In the genomic region with DNA sequence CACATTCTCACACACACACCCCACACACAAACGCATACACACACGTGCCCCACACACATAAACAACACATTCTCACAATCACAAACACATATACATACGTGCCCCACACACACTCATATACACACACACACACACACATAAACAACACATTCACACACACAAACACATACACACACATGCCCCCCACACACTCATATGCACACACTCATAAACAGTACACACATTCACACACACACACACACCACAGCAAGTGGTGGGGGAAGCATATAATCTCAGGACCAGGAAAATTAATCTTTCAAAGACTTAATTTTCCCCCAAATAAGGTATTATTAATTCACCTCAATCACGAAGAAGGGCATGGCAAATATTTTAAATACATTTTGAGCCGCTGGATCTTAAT, we compare ENCODE assay signal across 13 mouse cellular contexts. TPM values are rescaled to one million over a fixed set of nuclear protein-coding genes. Genes with fewer than 3 reads are reported as not detected.
DNase-seq lines count a peak whose midpoint lies in the region; ATAC-seq lines count a peak whose summit lies in the region.
"Had no signal": no experiment of that assay in that cellular context is flagged by ENCODE, and none has a peak within 500 bp of the region (broad histone marks: within the 10 kb centered on the region; RNA-seq: fewer than 3 reads in every experiment).

No protein-coding gene starts in this region.

- H3K9me3 ChIP-seq in kidney, embryonic 15.5 days (replicated peaks) = no peaks in the 10 kb centered on the region
- H3K9me3 ChIP-seq in embryonic facial prominence, embryonic 15.5 days (replicated peaks) = no peaks in the 10 kb centered on the region
- no peaks in the 10 kb centered on the region for H3K9me3 ChIP-seq in hindbrain, embryonic 15.5 days
- no peaks in the 10 kb centered on the region for H3K9me3 ChIP-seq in neural tube, embryonic 12.5 days

- DNase-seq in kidney, adult 8-10 months = no peak
- no peak for DNase-seq in thymus, postnatal 25 days
- no peak for DNase-seq in gastrocnemius, adult 8-10 months (ENCODE audit: low spot score in 2 of 2)

- no peak for ATAC-seq in kidney, embryonic 15.5 days (replicated peaks; ENCODE audit: low FRiP score)
- no peak for ATAC-seq in embryonic facial prominence, embryonic 15.5 days (ENCODE audit: insufficient number of reproducible peaks, low FRiP score, low TSS enrichment, low read depth)
- ATAC-seq in hindbrain, embryonic 15.5 days (ENCODE audit: low FRiP score, low read depth) = no peak
- ATAC-seq in neural tube, embryonic 12.5 days (ENCODE audit: low FRiP score, low read depth) = peak; percentile 65; the same call in 1 of the 2 replicates

- H3K4me3 ChIP-seq in kidney, embryonic 15.5 days (replicated peaks) = peak overlapping the region; percentile 44; the same call in 1 of the 2 replicates
- H3K4me3 ChIP-seq in embryonic facial prominence, embryonic 15.5 days (replicated peaks) = no peak overlapping the region
- H3K4me3 ChIP-seq in hindbrain, embryonic 15.5 days = peak overlapping the region; percentile 40
- H3K4me3 ChIP-seq in neural tube, embryonic 12.5 days = no peak overlapping the region

- 74% methylated on average over 5 of the region's 5 CpGs for WGBS in kidney, embryonic 15.5 days
- 59% methylated on average over 5 of the region's 5 CpGs for WGBS in embryonic facial prominence, embryonic 15.5 days
- 73% methylated on average over 5 of the region's 5 CpGs for WGBS in hindbrain, embryonic 15.5 days
- 80% methylated on average over 5 of the region's 5 CpGs for WGBS in neural tube, embryonic 12.5 days

- peak overlapping the region; percentile 55 for H3K4me2 ChIP-seq in kidney, embryonic 15.5 days
- peak overlapping the region; percentile 40 for H3K4me2 ChIP-seq in embryonic facial prominence, embryonic 15.5 days (replicated peaks)
- peak overlapping the region; percentile 56 for H3K4me2 ChIP-seq in hindbrain, embryonic 15.5 days
- peak overlapping the region; percentile 50; the same call in 1 of the 2 replicates for H3K4me2 ChIP-seq in neural tube, embryonic 12.5 days (replicated peaks)

- no peak overlapping the region for H3K9ac ChIP-seq in kidney, embryonic 15.5 days
- H3K9ac ChIP-seq in embryonic facial prominence, embryonic 15.5 days = no peak overlapping the region
- H3K9ac ChIP-seq in hindbrain, embryonic 15.5 days = no peak overlapping the region
- H3K9ac ChIP-seq in neural tube, embryonic 12.5 days = no peak overlapping the region

- no peaks in the 10 kb centered on the region for H3K36me3 ChIP-seq in kidney, embryonic 15.5 days
- no peaks in the 10 kb centered on the region for H3K36me3 ChIP-seq in embryonic facial prominence, embryonic 15.5 days
- no peaks in the 10 kb centered on the region for H3K36me3 ChIP-seq in hindbrain, embryonic 15.5 days
- H3K36me3 ChIP-seq in neural tube, embryonic 12.5 days = no peaks in the 10 kb centered on the region

- H3K4me1 ChIP-seq in kidney, embryonic 15.5 days = no peaks in the 10 kb centered on the region
- H3K4me1 ChIP-seq in embryonic facial prominence, embryonic 15.5 days = no peaks in the 10 kb centered on the region
- H3K4me1 ChIP-seq in hindbrain, embryonic 15.5 days (replicated peaks) = 0 out of 2 replicates have a peak, but pooled peaks cover 3% of the 10 kb centered on the region
- no peaks in the 10 kb centered on the region for H3K4me1 ChIP-seq in neural tube, embryonic 12.5 days

- no peak overlapping the region for H3K27ac ChIP-seq in kidney, embryonic 15.5 days
- H3K27ac ChIP-seq in embryonic facial prominence, embryonic 15.5 days (replicated peaks) = no peak overlapping the region
- no peak overlapping the region for H3K27ac ChIP-seq in hindbrain, embryonic 15.5 days (replicated peaks)
- H3K27ac ChIP-seq in neural tube, embryonic 12.5 days = no peak overlapping the region

- peaks cover 7% of the 10 kb centered on the region for H3K27me3 ChIP-seq in kidney, embryonic 15.5 days
- 0 out of 2 replicates have a peak, but pooled peaks cover 3% of the 10 kb centered on the region for H3K27me3 ChIP-seq in embryonic facial prominence, embryonic 15.5 days
- H3K27me3 ChIP-seq in hindbrain, embryonic 15.5 days = 0 out of 2 replicates have a peak, but pooled peaks cover 2% of the 10 kb centered on the region
- no peaks in the 10 kb centered on the region; the same call in 1 of the 2 replicates for H3K27me3 ChIP-seq in neural tube, embryonic 12.5 days (replicated peaks)

RNA-seq across cellular contexts. Expression of a gene that starts 6.6 kb away (rescaled TPM):
- polyA plus RNA-seq in kidney, embryonic 15.5 days (2015; fragmentation: Nextera tagmentation; extraction: Ambion mirVana) = 14.0 and 15.3 TPM in 2 replicates
- 25.4 and 25.7 TPM in 2 replicates for polyA plus RNA-seq in embryonic facial prominence, embryonic 15.5 days (2015; fragmentation: Nextera tagmentation; extraction: Ambion mirVana)
- polyA plus RNA-seq in hindbrain, embryonic 15.5 days (2015; fragmentation: Nextera tagmentation; extraction: Ambion mirVana) = 10.8 and 11.3 TPM in 2 replicates
- 11.2 and 13.0 TPM in 2 replicates for polyA plus RNA-seq in neural tube, embryonic 12.5 days (2016; fragmentation: Nextera tagmentation; extraction: Ambion mirVana)
- total RNA-seq in gastrocnemius, adult 8-10 months (2022) = 1 to 10 TPM; 3.4 to 5.2 (median 4.6) TPM

RNA-seq across cellular contexts. Expression of a gene that starts 37.4 kb away (rescaled TPM):
- not detected in 2 replicates for polyA plus RNA-seq in kidney, embryonic 15.5 days (2015; fragmentation: Nextera tagmentation; extraction: Ambion mirVana)
- polyA plus RNA-seq in embryonic facial prominence, embryonic 15.5 days (2015; fragmentation: Nextera tagmentation; extraction: Ambion mirVana) = not detected in 2 replicates
- polyA plus RNA-seq in hindbrain, embryonic 15.5 days (2015; fragmentation: Nextera tagmentation; extraction: Ambion mirVana) = not detected in 2 replicates
- not detected in 2 replicates for polyA plus RNA-seq in neural tube, embryonic 12.5 days (2016; fragmentation: Nextera tagmentation; extraction: Ambion mirVana)
- not detected for total RNA-seq in gastrocnemius, adult 8-10 months (2022)
- total RNA-seq: adrenal gland, adult 2 months; heart, postnatal 25 days; layer of hippocampus, postnatal 10 days; MEL had no signal
- polyA plus RNA-seq: adrenal gland, adult 2 months; liver, embryonic 16.5 days; small intestine, adult 2 months had no signal

Comparison
In these comparisons a context has a peak if more than half of its experiments do, and no peak if none do; other contexts are left out.
1. H3K4me3 ChIP-seq: peak in kidney, embryonic 15.5 days (single experiment) and hindbrain, embryonic 15.5 days (single experiment); none in embryonic facial prominence, embryonic 15.5 days (single experiment) and neural tube, embryonic 12.5 days (single experiment).
2. Peak in every context shown above with its lines, with median percentiles within 50 percentile points of each other: H3K4me2 ChIP-seq.